Mouse (Mus musculus) B cell, adult 2 months (primary cell): ENCODE measurements around the gene Frmpd1.
A peak's percentile ranks its signal among the peaks of the same experiment; 100 is the strongest.

ENCODE experiments used
- DNase-seq, 2 experiments: peaks; one replicate each; pipeline ENCODE4 v3.0.0; 2022

The Frmpd1 gene

DNA sequence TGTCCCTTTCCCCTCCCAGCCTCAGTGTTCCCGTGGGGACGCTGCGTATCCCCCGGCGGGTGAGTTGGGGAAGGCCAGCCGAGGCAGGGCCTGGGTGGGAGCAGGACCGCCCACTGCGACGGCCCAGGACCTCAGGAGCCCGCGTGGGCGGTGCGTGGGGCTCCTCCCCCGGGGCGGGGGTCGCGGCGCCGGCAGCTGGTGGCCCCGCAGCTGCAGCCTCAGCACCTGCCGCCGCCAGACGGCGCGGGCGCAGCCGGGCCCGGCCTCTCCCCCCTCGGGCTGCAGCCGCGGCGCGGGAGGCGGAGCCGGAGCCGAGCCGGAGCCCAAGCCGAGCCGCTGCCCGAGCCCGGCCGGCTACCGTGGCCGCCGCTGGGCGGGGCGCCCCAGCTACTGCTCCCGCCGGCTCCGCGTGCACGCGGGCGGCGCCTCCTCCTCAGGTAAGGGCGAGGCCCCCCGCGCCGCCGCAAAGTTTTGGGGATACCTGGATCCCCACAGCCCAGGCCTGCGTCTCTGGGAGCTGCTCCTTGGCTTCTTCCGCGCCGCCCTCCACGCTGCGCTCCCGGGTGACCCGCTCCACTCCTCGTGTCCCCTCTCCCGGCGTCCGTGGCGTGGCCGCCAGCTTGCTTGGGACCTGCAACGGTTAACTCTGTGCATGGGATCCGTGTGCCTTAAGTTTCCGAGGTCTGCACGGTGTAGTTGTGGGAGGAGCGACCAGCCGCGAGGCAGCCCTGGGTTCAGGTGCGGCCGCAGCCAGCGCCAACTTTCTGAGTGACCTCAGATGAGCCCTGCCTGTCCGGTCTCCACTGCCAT lies at the start of gene Frmpd1:
Gene Frmpd1 (plus strand): TSS at position 355 of the 810 bp plus-strand sequence.
- DNase-seq = peak; percentile 42

DNA sequence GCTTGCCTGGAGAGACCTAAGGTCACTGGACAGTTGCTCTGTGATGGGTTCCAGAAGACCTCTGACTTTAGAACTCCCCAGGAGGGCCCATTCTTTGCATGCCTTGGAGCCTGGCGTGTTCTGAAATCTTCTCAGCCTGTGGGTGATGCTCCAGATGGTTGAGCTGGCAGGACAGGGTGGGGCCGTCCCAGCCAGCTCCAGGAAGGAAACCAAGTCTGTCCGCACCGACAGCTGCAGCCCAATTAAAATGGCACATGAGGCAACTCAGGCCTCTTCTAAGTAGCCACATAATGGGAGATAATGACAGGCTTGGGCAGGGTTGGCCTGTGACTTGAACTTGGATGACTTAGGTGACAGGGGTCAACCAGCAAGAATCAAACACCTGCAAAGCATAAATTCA lies 47.0 kb upstream of the Frmpd1 start:
- DNase-seq = no peak

DNA sequence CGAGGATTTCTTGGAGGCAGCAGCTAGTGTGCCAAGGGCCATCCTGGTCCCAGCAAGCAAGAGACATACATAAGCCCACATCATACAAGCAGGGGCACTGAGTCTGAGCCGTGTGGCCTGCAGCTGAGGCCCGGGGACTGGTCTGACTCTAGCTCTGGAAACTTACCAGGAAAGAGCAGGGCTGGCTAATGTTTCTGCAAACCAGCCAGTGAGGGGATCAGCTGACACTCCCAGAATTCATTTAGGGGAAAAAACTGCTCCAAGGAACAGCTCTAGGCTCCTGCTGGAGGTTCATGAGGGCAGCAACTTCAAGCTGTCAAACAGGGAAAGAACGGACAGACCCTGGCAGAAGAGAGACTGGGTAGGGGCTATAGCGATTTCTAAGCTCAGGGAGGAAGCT lies 42.8 kb upstream of the Frmpd1 start:
- no peak for DNase-seq

DNA sequence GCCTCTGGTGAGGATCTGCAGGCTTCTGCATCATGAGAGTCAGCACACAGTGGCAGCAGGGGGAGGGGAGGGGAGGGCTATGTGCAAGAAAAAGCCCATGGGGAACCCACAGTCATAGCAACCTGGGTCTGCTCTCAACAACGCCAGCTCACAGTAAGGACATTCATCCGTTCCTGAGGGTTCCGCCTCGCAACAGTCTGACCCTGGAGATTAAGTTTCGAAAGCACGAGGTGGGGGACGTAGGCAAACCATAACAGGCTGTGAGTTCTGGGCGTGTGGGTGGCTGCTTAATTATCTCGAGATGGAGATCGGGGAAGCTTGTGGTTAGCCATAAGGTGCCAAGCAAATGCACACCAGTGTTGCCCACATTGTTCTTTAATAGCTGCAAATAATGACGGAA lies 42.3 kb upstream of the Frmpd1 start:
- no peak for DNase-seq

DNA sequence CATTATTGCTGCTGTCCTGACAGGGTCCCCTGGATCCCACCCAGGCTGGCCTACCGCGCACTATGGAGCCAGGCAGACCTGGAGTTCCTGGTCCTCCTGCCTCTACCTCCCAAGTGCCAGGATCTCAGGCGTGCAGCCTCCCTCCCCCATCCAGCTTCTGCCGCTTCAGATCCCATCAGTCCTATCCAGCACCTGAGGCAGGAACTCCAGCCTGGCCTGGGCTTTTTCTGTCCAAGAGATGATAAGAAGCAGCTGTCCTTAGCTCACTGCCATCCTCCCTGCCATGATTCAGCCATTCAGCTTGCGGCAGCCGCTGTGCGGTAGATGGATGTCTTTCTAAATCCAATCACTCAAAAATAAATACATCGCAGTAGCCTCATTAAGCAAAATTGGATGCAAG lies 41.7 kb upstream of the Frmpd1 start:
- DNase-seq = no peak

DNA sequence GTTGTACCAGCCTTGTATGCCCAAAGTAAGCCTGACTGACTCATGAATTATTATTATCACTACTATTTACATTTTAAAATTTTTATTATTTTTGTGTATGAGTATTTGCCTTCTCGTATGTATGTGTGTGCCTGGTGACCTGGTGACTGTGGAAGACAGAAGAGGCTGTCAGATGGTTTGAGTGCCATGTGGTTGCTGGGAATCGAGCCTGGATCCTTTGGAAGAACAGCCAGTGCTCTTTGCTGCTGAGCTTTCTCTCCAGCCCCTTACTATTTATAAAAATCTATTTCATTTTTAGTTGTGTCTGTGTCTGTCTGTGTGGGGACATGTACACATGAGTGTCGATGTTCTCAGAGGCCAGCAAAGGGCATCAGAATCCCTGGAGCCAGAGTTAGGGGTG lies 28.2 kb upstream of the Frmpd1 start:
- no peak for DNase-seq

DNA sequence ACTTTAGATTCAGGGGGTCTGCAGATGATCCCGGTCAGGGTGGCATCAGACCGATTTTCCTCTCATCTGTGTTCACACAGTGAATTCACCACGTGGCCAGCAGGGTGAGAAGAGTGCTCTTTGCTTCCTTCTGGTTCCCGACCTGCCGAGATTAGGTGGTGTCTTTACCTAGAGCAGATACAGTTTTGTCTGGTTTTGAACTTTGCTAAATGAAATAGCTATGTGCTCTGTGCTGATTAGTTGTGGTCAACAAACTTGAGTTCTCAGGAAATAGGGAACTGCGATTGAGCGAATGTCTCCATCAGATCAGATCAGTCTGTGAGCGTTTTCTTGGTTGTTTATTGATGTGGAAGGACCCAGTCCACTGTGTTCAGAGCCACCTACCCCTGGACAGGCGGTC lies 26.1 kb upstream of the Frmpd1 start:
- DNase-seq = no peak

DNA sequence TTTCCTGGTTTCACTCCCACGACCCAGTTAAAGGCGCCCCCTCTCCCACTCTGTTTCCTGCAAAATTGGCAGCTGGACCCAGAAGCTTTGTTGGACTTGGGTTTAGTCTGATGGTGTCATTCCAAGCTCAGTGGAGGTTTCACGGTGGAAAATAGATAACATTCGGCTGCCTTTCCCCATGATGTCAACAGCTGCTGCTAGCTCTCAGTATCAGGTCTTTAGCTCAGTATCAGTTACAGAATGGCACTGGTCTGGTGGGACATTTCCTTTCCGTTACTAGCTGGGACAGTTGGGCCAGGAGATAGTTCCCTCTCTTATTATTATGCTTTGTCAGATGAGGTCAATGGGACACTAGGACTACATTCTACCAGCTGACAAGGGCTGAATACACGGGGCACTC lies 23.9 kb upstream of the Frmpd1 start:
- no peak for DNase-seq

DNA sequence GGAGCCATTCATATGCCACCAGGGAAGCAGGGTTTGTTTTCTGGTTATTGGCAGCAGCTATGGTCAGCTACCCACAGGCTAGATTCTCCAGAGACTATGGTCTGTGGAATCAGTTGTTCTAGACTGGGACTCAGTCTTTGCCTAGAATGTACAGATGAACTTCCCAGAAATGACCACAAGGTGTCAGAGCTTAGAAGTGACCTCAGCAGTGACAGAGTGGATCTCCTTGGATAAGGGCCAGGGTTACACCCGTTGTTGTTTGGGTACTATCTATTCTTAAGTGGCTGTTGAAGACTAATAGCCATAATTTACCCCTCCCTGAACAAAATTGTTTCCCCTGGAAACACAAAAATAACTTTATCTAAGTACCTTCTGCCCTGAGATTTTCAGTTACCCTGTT lies 21.0 kb upstream of the Frmpd1 start:
- peak in 1 of 2 experiments; percentile 25 for DNase-seq

DNA sequence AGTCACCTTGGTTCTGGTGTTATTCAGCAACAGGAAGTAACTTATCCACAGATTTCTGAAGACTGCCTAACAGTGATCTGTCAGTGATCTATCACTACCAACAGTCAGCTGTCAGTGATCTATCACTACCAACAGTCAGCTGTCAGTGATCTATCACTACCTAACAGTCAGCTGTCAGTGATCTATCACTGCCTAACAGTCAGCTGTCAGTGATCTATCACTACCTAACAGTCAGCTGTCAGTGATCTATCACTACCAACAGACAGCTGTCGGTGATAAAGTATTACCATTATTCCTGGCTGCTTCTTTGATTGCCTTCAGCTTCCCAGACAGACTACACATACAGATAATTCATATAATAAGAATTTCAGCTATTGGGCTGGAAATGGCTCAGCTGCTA lies 19.2 kb upstream of the Frmpd1 start:
- no peak for DNase-seq

DNA sequence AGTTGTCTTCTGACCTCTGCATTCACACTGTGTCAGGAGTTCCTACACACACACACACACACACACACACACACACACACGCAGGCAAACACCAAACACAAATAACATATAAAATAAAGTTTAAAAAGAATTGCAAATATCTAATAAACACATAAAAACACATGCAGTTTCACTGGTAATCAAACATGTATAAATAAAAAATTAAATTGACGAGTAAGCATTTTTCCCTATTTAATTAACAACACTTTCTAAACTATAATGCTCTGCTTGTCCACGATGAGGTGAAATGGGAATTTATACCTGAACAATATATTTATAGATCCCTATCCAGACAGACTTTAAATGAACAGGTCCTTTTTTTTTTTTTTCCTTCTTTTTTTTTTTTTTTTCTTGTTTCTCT lies 18.7 kb upstream of the Frmpd1 start:
- DNase-seq = no peak

DNA sequence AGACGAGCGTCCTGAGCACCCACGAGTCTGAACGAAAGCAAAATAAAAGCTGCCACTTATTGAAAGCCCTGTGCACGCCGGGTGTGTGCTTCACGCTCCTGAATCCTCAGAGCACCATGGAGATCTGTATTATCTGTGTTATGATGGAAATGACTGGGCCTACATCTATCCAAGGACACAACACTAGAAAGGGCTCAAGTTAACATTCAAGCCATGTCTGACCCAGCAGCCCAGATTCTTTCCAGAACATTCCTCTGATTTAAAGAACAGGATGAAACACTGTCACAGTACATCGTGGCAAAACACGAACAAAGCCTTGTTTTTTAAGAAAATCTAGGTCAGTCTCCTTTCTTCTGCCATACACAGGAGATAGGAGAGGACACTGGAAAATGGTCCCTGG lies 13.3 kb upstream of the Frmpd1 start:
- no peak for DNase-seq

DNA sequence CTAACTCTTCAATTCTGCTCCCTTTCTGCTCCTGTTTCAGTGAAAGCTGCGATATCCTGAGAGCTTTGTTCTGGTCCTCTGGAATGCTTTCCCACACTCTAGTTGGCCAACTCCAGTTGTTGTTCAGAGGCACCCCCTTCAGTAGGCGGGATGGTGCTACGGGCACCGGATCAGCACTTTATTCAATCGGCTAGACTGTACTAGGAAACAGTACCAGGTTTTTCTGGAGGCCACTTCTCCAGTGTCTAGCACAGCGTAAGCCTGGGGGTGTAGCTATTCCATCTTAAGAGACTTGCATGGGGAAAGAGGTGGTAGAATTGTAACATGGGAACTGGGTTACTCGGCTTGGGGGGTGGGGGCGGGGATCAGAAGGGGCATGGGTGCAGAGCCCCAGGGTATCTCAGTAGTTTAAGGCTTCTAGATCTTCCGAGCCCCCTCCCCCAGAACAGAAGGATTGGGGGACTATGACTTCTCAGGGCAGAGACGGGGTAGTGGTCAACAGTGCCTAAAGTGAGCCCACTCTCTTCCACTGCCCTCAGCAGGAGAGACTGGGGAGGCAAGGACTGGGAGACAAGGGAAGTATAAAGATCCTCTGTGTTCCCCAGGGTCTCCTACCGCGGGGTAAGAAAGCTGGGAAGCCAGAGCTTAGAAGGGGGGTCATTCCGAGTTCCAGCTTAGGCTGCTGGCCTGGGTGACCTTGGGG lies 706 bp upstream of the Frmpd1 start:
- DNase-seq = peak in 1 of 2 experiments; percentile 7

DNA sequence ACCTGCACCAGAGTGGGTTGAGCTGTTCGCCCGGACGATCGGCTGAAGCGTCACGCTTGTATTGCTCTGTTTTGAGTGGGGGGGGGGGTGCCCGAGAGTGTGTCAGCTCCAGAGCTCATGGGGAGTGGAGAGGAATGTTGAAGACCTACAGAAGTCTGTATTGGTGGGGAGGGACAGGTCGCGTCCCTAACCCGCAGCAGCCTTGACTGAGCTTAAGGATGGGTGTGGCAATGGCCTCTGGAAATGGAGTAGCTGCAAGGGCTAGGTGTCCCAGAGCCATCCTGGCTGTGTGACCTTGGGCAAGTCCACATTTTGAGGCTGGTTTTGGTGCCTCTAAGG lies 625 bp downstream of the Frmpd1 start:
- no peak for DNase-seq

DNA sequence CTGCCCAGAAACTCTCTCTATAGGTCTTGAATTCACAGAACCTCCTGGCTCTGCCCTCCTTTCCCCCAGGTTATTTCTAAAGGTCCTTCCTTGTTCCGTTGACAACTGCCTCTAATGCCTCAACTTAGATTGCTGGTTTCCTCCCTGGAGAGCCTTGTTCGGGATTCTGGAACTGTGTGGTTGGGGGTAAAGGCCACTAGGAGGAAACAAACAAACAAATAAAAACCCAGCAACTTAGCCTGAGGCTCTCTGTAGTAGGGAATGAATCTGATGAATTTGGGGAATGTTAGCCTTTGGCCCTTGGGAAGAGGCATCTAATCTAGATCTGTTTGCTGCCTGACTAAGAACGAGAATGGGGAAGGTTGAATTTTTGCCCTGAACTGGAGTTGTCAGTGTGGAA lies 13.6 kb downstream of the Frmpd1 start:
- no peak for DNase-seq

DNA sequence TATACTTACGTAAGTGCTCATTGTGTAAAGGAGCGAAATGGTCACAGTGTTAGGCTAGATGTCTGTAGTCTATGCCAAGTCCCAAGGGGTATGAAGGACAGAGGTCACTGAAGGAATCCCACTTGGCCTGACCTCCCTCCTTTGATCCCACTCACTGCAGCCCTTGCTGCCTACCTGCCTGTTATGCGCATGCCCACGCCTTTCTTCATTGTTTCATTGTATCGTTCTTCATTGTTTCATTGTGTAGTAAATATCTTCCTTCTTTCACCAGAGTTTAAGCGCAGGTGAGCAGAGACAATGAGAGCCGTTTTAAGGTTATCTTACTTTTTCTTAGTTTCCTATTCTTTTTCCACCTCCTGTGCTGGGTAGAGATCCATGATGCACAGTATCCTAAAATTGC lies 18.6 kb downstream of the Frmpd1 start:
- no peak for DNase-seq

DNA sequence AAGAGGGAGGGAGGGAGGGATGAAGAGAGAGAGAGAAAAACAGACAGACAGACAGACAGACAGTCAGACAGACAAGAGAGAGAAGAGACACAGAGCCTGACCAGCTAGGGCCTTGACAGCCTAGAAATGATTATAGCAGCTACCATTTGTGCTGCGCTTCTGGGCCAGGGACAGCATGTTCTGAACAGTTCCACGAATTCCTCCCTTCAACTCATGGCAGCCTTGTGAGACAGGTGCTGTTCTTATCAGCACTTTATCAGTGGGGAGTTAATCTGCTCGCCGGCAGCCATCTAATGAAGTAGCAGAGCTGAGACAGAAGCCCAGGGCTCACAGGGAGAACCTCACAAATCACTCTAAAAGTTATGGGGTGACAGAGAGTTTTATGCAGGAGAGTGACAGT lies 22.8 kb downstream of the Frmpd1 start:
- no peak for DNase-seq

DNA sequence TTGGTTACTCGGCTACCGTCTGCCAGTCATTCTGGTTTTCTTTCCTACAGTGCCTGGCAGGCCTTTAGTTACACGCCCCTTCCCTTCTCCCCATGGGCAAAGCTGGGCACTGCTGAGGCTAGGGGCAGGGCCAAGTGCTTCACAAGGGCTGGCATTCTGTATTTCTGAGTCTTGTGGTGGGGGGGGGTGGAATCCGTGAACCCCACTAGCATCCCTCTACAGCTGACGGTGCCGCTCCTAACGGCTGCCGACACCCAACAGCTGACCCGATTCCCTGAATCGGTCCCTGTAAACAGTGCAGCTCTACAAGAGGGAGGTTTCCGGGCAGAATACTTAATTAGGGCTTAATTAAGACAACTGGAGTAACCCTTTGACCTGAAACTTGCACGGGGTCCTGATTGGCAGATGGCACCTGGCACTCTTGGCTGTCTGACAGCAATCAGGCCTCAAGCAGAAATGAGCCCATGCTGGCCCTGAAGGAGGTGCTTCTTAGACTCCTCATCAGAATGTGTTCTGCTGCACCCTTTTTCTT lies 24.2 kb downstream of the Frmpd1 start:
- no peak for DNase-seq

DNA sequence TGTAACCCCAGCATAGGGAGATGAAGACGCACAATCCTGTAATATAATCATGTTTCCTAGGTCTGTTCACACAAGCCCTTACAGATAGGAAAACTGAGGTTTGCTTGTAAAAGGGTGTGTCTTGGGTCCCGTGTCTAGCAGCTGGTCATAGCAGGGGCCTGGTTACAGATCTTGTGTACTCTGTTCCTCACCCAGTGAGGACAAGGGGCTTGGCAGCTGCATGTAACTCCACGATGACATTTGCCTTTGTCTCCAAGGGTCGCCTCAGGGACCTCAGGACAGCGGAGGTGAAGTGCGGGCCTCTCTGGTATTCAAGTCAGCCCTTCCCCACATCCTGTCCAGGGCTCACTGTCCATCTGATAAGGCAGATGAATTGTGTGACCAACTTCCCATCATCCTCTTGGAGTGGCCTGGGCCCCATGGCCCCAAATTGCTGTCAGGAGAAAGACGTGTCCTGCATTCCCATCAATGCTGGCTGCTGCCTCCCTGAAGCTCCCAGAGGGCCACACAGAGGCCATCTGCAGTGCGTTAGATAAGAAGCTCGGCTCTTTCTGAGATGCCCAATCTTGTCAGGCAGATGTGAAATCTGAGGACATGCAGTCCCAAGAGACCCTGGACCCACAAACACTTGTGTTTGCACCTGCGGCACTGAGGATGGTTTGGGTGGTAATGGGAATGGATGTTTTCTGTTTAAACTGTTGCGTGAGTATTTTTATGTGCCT lies 27.8 kb downstream of the Frmpd1 start:
- no peak for DNase-seq

DNA sequence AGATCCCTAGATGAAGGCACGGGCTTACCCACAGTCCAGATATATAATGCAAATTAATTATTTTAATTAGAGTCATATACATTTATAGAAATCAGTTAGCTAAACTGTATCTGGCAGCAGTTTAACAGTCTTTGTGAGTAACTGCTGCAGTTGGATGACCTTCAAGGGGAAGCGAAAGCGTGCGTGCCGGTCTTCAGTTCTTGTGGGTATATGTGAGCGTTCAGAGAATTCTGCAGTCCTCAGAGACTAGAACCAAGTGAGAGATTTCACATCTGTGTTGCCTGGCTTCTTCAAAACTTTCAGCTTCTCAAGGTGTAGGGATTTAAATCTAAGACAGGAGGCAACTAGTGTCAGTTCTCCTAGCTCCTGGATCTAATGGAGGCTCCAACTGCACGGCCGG lies 35.3 kb downstream of the Frmpd1 start:
- DNase-seq = peak; percentile 41 to 46

DNA sequence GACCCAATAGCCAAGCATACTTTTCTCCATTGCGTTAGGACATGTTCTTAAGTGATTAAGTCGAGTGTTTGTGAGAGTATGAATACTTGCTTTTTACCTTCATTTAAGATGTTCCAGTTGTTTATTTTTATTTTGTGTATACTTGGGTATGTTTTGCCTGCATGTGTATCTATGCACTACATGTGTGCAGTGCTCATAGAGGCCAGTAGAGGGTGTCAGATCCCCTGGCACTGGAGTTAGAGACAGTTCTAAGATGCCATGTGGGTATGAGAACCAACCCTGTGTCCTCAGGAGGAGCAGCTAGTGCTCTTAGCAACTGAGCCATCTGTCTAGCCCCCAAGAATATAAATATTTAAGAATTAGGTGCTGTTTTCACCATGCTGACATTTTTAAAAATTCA lies 37.7 kb downstream of the Frmpd1 start:
- no peak for DNase-seq

DNA sequence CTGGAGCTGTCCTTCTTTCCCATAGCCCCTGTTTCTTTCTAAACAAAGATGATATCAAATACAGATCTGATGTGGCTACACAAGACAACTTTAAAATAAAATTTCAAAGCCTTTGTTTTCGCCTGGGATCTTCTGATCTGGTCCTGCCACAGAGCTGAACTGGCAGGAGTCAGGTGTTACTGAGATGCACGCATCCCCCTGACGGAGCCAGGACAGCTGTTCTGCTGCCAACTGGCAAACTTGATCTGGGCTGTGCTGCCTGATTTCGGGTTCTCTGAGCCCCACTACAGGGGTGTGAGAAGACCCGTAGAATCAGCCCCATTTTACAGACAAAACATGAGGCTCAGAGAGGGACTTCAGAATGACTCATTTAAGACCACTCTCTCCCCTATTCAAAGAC lies 45.6 kb downstream of the Frmpd1 start:
- DNase-seq = no peak

DNA sequence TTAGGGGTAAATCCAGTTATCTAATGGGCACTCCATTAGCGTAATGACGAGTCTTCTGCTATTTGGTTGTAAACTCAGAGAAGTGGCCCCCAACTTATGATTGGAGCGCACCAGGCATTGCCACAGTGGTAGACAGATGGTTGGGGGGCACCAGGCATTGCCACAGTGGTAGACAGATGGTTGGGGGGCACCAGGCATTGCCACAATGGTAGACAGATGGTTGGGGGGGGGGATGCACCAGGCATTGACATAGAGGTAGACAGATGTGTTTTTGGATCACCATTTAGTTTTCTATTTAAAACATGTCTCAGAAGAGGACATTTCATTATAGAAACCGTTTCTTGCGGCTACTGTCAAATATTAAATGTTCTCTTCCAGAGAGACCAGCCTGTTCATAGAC lies 53.6 kb downstream of the Frmpd1 start:
- DNase-seq = no peak

DNA sequence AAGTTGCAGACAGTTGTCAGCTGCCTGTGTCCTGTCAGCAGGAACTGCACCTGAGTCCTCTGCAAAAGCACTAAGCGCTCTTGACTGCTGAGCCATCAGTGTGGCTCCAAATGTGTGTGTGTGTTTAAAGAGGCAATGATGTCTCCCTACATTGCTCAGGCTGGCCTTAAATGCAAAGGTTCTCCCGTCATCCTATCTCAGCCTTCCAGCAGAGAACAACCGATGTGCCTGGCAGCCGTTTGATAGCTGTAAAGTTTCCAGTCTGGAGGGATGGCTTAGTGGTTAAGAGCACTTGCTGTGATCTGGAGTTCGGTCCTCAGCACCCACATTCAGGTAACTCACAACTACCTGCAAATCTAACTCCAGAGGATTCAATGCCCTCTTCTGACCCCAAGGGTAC lies 56.7 kb downstream of the Frmpd1 start:
- no peak for DNase-seq
